Mouse (Mus musculus): ENCODE data around the gene Tln2.
A peak's percentile ranks its signal among the peaks of the same experiment; 100 is the strongest.

Gene Tln2

DNA sequence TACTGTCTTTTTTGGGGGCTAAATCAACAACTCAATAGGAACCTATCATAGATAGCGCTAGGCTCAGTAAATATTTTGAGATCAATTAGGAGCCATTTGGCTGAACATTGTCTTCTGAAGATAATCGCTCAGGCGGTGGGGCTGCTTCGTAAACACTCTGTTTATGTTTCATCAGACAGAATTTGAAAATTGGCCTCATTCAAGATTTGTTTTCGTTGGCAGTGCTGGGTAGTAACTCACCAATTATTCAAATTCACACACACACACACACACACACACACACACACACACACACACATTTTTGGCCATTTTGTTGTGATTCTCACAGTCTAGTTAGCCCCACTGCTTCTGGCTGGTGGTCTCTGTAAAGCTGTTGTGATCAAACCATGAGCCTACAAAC, 12.9 kb downstream of the Tln2 start:
- no peak for DNase-seq (ENCODE audit: low spot score in 2 of 2)

DNA sequence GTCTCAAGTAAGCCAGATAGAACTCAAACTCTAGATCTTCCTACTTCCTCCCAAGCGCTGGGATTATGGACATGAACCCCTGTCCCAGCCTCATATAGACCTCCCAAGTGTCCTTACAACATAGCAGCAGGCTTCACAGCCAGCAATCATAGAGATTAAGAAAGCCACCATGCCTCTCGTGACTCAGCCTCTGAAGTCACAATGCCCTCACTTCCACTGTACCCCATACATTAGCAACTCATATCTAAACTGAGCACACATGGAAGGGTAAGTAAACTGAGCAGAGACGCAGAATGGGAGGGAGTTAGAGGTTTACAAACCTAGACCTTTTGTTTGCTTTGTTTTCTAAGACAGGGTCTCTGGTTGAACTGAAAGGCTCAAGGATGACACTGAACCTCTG, 13.7 kb downstream of the Tln2 start:
- no peak for DNase-seq (ENCODE audit: low spot score in 2 of 2)

- no peak for DNase-seq (ENCODE audit: low spot score in 2 of 2)
Measured at GRCm38 (mm10) chr9:67544783-67545182, 14.7 kb downstream of the Tln2 start.

DNA sequence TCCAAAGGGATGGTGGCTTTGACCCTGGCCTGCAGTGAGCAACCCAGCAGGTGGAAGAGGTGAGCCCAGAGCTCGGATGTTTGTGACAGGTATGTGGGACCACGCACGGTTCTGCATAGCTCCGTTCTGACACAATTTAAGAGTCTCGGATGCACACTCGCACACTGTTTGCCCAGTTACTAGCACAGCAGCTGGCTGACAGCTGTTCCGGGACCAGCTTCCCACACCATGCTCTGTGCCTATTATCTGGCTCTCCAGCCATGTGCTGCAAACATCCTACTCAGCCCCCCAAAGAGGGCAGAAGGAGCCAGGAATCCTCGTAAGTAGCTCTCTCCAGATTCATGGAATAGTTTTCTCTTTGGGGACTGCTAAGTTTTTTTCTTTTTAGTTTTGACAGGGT, 17.6 kb downstream of the Tln2 start:
- no peak for DNase-seq (ENCODE audit: low spot score in 2 of 2)

DNA sequence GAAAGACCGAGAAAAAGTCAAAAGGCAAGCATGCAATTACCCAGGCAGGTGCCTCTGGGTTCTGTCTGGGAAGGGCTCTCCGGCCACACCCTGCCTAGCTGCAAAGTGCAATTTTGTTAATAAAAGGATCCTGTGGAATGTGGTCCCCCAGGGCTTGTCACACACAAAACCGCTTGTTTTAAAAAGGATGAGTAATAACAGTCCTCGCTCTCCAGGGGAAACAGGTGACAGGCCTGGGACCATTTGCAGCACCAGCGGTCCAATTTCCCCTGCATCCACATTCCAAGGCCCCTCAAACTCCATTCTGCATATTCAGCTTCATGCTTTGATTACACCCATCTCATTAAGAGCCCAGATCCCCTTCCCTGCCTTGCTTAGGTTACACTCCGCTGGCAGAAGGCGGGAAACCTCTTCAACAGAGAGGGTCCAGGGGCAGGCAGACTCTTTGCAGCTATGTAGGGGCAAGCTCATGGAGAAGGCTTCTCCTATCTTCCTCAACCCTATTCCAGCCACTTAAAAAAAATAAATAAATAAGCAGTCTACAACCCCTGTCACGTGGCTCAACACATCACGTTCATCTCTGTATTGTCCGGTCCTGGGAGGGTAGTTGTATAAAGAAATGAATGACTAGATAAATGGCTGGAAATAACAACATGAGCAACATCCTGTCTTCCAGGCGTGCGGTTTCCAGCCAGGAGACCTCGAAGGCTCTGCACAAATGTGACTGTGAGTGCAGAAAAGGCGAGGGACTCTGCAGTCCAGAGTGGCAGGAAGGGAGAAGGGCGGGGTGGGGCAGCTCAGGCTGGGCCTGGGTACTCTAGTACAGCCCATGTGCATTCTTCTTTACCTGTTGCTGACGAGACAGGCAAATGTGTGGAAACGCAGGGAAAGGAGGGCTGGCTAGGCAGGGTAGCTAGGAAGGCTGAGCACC, 19.5 kb downstream of the Tln2 start:
- no peak for DNase-seq (ENCODE audit: low spot score in 2 of 2)

GRCm38 (mm10) chr9:67534420-67534819, 25.1 kb downstream of the Tln2 start:
- no peak for DNase-seq (ENCODE audit: low spot score in 2 of 2)

DNA sequence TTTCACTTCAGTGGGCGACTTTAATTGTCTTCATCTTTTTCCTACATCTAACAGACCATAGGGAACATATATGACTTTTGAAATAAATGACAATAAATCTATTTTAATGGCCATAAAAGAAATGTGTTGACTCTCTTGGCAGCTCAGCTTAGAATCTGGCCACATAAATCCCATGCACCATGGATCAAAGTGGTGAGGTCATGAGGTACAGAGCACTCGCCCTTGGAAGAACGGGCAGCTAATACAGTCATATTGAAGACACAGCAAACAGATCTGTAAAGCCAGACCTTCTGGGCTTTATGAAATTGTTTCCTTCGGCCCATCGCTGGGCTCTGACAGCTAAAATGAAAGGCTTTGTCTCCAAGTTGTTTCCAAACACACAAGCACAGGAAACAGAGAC, 26.2 kb downstream of the Tln2 start:
- DNase-seq (ENCODE audit: low spot score in 2 of 2) = no peak

DNA sequence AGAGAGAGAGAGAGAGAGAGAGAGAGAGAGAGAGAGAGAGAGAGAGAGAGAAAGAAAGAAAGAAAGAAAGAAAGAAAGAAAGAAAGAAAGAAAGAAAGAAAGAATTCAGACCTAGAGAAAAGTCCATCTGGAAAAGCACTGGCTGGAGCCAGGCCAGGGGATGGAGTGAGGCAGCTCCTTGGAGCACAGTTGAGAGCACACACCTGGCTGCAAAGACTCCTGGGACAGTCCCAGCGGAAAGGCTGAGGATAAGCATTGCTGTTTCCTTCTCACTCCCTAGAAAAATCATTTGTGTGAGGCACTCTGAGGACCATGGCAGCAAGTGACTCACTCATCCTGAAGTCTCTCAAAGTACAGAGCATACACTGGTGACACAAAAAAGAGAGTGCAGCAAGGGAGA, 26.9 kb downstream of the Tln2 start:
- DNase-seq (ENCODE audit: low spot score in 2 of 2) = no peak

GRCm38 (mm10) chr9:67529600-67529999, 29.9 kb downstream of the Tln2 start:
- DNase-seq (ENCODE audit: low spot score in 2 of 2) = no peak

DNA sequence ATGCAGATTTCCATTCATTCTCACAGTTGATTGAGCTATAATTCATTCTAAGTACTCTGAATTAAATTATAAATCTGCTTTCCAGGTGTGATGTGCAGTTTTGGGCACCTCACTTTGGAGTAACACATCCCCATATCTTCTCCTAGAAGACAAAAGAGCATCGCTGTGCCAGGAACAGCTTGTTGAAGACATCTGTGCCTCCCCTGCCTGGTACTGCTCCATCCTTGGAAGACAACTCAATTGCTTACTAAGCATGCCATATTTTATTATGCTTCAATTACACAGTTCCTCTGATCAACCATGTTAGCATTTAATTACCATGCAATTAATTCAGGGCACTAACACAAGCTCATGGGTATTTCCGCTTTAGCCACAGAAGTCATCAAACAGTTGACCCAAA, 31.8 kb downstream of the Tln2 start:
- no peak for DNase-seq (ENCODE audit: low spot score in 2 of 2)

DNA sequence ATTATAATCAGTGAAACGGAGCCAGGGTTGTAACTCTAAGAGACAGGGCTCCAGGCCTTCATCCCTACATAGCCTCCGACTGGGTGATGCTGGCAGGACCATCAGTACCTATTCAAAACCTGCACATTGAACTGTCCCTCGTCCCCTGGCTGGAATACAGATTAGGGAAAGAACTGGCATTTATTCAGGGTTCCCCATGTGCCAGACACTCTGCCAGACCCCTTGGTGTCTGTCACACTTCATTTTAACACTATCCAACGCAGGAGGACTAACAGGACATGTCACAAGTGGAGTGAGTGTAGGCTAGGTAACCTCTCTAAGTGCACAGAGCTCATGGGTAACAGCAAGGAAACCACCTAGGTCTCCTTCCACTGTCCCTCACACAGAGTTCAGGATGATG, 37.8 kb downstream of the Tln2 start:
- no peak for DNase-seq (ENCODE audit: low spot score in 2 of 2)

- no peak for DNase-seq (ENCODE audit: low spot score in 2 of 2)
Measured at GRCm38 (mm10) chr9:67509510-67509909, 50.0 kb downstream of the Tln2 start.

DNA sequence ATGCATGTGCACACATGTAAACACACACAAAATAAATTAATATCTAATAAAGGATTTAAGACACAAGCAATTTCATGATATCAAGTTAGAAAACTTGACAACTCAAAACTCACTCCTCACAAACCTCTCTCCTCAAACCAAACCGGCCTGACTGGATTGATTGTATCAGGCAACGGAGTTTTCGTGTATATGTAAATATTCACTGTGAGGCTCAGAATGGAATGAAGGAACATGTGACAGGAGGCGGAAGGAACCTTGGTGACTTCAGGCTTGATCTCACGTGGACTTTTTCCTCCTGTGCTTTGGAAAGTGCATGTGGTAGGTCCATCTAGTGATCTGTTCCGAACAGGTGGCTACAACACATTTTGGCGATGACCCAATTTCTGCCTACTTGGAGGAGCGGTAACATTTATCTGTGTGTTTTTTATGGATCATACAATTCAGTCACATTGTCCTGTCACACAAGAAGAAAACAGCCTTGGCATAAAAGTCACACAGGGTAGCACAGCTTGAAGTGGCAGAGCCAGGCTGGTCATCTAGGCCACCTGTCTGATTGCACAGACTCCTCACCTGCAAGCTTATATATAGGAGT, 54.7 kb downstream of the Tln2 start:
- DNase-seq (ENCODE audit: low spot score in 2 of 2) = no peak

- DNase-seq (ENCODE audit: low spot score in 2 of 2) = no peak
Measured at GRCm38 (mm10) chr9:67501801-67502200, 57.7 kb downstream of the Tln2 start.

DNA sequence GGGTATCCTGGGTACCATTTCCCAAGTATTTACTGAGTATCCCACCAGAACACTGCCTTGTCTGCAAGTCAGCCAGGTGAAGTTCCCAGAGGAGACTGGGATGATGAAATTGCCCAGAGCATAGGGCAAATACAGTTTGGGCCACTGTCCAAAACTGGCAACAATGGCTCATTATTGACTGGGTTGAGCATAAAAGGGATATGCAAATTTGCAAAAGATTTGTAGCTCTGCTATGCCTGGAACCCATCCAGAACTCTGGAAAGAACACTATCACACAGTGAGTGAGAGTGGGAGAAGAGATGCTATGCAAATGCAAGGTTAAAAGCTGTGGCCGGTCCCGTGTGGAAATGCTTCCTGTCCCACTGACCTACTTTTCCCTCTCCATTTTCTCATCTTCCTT, 63.1 kb downstream of the Tln2 start:
- peak in 1 of 2 experiments; percentile 43 for DNase-seq (ENCODE audit: low spot score in 2 of 2)

GRCm38 (mm10) chr9:67495350-67495749, 64.2 kb downstream of the Tln2 start:
- DNase-seq (ENCODE audit: low spot score in 2 of 2) = no peak

- DNase-seq (ENCODE audit: low spot score in 2 of 2) = no peak
Measured at GRCm38 (mm10) chr9:67493876-67494552, 65.5 kb downstream of the Tln2 start.

DNA sequence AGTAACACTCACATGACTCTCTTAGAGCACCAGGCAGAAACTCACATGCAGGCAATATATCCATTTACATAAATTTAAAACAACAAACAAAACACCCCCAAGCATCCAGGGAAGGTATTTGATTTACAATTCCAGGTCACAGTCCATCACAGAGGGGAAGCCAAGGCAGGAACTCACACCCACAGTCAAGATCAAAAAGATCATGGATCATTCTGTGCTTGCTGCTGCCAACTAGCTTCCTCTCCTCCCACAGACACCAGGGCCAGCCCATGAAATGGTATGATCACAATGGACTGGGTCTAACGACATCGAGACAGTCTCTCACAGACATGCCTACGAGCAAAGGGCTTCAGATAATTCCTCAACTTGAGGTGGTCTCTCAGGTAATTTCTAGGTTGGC, 70.1 kb downstream of the Tln2 start:
- DNase-seq (ENCODE audit: low spot score in 2 of 2) = no peak

GRCm38 (mm10) chr9:67486621-67487020, 72.9 kb downstream of the Tln2 start:
- no peak for DNase-seq (ENCODE audit: low spot score in 2 of 2)

GRCm38 (mm10) chr9:67485169-67486072, 74.1 kb downstream of the Tln2 start:
- DNase-seq (ENCODE audit: low spot score in 2 of 2) = no peak

- DNase-seq (ENCODE audit: low spot score in 2 of 2) = no peak
Measured at GRCm38 (mm10) chr9:67482277-67482676, 77.2 kb downstream of the Tln2 start.

- DNase-seq (ENCODE audit: low spot score in 2 of 2) = no peak
Measured at GRCm38 (mm10) chr9:67481851-67482250, 77.7 kb downstream of the Tln2 start.
